Mouse (Mus musculus) ovary, adult 18-20 months (tissue): ENCODE measurements around the gene Psmd11.
A peak's percentile ranks its signal among the peaks of the same experiment; 100 is the strongest.
"Not testable (repeated sequence)": the region's sequence is repeated elsewhere in the genome, so short reads cannot be mapped to it uniquely, and the experiment has no call there.

ENCODE experiments used
- DNase-seq: peaks from one replicate; pipeline ENCODE4 v3.0.0; 2022; ENCODE audit warnings: low spot score, mixed read lengths

Gene Psmd11

DNA sequence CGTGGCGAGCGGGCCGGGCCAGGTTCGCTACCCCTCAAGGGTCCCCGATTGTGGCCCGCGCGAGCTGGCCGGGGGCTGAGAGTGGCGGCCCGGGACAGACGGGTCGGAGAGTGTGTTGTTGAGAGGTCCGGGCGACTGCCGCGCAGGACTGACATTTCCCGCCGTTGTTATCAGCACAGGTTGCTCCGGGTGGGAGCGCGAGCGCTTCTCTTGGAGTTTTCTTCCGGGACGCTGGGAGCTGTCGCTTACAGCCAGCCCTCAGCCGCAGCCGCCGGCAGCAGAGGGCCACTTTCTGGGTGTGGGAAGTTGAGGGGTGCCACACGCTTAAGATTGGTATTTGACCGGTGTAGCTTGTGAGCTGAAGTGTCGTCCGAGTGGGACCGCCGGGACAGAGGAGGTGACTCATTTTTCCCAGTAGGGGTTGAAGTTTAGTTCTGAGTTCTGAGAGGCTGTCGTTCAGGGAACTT, 627 bp downstream of the Psmd11 start:
- DNase-seq: peak; percentile 9

DNA sequence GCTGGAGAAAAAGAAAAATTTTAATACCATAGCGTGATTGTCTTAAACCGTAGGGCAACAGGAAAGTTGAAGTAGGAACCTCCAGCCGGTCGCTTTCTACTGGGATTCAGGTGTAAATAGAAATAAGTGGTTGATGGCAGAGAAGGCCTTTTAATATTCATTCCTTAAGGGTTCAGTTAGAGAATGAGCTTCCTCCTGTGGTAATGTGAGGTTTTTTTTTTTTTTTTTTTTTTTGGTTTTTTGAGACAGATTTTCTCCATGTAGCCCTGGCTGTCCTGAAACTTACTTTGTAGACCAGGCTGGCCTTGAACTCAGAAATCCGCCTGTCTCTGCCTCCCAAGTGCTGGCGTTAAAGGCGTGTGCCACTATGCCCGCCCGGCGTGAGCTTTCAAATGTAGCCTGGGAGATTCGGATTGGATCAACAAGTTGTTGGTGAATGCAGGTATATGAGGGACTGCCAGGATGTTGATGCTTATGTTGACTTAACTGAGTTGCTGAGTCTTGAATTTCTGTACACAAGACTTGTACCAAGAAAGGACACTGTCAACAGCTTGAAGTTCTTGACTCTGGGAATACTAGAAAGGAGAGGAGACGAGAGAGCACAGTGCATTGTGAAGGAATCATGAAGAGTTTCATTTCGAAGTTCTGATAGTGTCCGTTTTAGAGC, 1.2 kb downstream of the Psmd11 start:
- no peak for DNase-seq

DNA sequence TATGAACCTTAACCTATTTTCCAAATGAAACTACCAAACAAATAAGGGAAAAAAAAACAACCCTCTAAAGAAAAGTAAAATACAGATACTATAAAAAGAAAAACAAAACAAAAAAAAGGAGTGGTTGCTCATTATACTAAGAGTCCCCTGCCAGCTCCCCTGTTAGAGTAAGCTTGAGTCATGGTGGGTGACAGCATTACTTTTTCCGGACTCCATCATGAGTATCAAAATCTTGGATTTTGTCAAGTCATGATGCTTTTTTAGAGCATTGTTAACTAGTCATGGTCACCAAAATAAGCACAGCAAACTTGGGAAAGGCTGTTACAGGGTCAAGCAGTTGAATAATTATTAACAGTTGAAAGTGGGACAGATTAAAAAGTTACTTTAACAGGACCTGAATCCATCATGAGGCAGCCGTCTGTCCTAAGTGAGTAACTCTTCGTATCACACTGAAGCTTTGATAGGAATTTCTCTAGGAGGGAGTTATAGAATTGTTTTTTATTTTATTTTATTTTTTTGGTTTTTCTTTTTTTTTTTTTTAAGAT, 2.0 kb downstream of the Psmd11 start:
- no peak for DNase-seq

DNA sequence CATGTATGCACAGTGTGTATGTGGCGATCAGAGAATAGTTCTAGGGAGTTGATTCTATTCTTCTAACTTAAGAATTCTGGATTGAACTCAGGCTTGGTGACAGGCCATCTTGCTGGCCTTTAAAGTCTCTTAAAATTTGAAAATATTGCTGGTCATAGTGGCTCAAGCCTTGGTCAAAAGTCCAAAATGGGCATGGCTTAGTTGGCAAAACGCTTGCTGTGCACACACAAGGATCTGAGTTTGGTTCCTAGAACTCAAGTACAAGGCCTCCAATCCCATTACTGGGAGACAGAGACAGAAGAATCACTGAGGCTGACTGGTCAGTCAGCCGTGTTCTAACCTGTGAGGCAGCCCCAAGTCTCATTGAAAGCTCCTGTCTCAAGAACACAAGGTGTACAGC, 18.5 kb downstream of the Psmd11 start:
- no peak for DNase-seq

DNA sequence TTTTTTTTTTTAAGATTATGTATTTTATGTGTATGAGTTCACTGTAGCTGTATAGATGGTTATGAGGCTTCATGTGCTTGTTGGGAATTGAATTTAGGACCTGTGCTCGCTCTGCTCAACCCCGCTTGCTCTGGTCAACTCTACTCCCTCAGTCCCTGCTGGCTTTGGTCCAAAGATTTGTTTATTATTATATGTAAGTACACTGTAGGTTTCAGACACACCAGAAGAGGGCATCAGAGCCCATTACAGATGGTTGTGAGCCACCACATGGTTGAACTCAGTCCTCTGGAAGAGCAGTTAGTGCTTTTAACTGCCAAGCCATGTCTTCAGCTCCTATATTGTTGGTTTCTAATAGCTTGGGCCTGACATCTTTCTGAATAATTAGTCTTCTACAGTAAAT, 21.4 kb downstream of the Psmd11 start:
- DNase-seq: no peak

DNA sequence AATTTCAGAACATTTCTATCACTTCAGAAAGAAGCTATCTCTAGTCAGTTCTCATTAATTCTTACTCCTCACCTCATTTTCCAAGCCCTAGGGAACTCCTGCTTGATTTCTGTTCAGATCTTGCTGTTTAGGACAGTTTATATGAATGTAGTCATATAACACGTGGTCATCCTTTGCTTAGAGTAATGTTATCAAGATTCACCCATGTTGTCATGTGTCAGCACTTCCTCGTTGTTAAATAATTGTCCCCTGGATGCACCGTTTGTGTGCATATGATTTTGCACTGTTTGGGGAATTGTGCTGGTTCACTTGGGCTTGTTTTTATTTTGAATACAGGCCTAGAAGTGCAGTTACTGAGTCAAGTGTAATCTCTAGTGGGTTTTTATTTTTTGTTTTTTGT, 23.8 kb downstream of the Psmd11 start:
- no peak for DNase-seq

DNA sequence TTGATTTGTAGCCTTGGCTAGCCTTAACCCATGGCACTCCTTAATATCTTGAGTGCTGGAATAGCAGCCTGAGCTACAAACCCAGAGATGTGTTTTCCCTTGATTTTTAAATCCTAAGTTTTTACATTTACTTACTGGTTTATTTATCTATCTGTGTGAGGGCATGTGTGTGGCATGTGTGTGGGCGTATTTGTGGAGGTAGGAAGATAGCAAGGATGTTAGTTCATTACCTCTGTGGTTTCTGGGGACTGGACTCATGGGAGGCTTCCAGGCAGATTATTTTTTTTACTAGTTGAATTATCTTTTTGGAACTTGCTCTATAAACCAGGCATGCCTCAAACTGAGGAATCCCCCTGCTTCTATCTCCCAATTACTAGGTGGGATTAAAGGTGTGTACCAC, 24.8 kb downstream of the Psmd11 start:
- no peak for DNase-seq

DNA sequence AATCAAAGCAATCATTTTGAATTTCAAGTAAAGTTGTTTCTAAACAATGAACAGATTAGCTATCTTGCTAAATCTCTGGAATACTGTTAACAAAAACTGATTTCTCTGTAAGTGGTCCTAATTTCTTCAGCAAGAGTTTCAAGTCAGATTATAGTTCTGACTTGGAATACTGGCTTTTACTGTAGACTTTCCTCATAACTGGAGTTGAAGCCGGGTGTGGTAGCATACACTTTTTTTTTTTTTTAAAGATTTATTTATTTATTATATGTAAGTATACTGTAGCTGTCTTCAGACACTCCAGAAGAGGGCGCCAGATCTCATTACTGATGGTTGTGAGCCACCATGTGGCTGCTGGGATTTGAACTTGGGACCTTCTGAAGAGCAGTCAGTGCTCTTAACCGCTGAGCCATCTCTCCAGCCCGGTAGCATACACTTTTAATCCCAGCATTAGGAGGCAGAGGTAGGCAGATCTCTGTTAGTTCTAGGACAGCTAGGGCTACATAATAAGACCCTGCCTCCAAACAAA, 35.3 kb downstream of the Psmd11 start:
- DNase-seq: not testable (repeated sequence)

DNA sequence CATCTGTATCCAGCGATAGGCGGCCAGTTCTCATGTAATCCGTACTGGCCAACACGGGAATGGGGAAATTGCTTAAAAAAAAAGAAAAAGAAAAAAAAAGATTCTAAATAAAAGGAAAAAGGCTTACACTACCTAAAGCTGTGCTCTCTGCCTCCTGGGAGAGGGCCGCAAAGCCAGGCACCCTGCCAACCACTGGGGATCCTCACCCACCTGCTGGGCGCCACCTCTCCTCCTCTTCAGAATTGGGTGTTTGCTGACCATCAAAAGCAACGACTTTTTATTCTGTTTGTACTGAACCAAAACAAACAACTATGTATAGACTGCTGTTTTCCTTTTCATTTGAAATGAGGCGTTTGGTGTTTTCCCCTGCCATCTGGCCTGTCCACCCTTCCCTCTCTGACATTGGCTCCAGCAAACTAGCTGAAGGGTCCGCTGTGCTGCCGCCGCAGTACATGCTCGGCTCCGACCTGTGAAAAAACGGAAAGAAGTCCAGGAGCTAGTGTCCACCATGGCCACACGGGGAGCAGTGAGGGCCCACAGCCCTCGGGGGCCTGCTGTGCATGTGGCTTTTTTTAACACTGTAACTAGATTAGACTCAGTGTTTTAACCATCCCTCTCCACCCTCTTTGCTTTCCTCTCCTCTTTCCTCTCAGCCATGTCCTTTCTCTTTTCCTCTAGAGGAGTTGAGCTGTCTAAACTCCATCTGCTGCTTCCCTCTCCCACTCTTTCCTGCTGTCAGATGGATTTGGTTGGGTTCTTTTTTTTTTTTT, 43.6 kb downstream of the Psmd11 start:
- DNase-seq: no peak

DNA sequence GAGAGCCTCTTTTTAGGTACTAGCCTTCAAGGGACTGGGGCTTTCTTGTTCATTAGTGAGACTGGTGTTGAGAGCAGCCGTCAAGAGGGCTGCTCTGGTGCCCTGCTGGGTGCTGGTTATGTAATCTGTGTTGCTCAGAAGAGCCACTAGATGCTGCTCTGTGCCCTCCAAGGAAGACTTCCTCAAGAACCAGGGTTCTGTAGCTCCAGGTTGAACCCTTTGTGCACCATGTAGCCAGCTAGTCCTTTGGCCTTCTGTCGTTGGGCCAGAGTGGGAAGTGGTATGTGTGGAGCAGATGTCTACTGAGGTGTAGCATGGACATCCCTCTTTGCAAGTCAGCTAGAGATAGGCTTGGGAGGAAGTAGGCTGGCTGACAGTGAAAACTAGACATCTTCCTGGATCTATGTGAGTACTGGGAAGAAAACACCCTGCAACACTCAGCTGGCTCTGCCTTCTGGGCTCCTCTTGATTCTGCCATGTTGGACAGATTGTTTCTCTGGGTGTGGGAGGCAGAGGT, 45.8 kb downstream of the Psmd11 start:
- DNase-seq: no peak

DNA sequence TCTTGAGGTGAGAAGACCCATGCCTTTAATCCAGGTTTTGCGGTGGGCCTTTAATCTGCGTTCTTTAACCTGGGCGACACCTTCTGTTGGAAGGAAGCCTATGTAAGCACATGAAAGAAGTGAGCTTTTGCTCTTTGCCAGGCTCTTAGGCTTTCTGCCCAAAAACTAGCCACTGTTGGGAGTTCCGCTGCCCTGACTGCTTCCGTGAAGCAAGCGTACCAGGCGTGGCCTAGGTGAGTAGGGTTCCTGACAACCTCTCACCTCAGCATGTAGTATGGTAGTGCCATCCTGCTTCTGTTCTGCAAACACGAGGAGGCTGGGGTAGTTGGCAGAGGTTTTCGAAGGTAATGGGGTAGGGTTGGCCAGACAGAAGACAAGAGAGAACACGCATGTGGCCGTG, 46.4 kb downstream of the Psmd11 start:
- no peak for DNase-seq

DNA sequence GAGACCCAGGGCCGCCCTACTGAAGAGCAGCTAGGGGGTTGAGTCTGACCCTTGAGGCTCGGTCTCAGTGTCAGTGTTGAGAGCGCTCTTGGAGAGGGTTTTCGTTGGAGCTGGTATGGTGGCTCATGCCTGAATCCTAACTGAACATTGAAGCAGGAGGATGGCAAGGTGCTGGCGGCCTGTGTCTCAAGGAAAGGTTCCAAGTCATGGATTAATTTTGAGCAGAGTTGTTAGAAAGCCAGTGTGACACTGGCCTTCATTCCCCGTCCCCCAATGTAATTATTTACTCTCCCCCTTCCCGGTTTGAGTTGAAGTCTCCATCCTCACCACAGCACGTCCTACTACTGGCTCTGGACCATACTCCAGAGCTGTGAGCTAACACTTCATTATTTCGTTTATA, 47.1 kb downstream of the Psmd11 start:
- DNase-seq: no peak

DNA sequence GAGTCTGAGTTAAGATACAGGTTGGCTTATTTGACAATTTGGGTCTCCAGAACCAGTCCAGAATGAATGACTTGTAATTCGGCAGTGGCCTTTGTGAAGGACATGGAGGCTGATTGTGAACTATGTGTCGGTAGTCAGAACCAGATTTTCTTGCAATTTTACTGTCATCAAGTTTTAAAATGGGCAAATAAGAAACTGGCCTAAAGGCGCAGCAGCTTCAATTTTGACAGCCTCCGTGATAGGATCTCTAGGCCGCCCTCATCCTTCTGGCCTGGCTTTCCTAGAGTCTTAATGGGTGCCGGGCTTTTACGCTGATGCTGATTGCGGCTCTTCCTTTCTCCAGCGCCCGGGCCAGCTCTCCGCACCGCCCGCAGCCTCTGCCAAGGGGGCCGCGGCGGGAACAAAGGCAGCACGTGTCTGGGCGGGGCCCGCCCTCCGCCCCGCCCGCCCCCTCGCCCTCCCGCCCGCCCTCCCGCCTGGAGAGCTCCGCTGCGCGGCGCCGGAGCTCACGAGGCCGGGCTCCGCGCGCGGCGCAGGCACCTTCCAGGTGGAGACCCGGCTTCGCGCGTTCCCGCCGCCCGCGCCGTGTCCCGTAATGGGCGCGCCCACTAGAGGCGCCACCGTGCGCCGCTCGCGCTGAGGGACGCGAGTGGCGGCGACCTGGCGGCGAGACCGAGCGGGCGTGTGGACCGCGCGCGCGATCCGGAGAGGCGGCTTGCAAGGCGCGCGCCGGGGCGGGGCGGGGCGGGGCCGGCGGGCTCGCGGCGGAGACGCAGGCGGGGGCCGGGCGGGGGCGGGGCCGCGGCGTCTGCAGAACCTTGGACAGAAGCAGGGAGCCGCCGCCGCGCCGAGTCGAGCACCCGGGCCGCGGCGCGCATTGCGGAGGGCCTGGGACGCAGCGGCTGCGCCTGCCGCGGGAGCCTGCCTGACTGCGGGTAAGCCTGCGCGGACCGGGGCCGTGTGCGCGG, 48.1 kb downstream of the Psmd11 start, which contains the start of gene Cdk5r1:
Cdk5r1 (plus strand) TSS at position 802 of the 968 bp plus-strand sequence.
- DNase-seq: peak; percentile 77

DNA sequence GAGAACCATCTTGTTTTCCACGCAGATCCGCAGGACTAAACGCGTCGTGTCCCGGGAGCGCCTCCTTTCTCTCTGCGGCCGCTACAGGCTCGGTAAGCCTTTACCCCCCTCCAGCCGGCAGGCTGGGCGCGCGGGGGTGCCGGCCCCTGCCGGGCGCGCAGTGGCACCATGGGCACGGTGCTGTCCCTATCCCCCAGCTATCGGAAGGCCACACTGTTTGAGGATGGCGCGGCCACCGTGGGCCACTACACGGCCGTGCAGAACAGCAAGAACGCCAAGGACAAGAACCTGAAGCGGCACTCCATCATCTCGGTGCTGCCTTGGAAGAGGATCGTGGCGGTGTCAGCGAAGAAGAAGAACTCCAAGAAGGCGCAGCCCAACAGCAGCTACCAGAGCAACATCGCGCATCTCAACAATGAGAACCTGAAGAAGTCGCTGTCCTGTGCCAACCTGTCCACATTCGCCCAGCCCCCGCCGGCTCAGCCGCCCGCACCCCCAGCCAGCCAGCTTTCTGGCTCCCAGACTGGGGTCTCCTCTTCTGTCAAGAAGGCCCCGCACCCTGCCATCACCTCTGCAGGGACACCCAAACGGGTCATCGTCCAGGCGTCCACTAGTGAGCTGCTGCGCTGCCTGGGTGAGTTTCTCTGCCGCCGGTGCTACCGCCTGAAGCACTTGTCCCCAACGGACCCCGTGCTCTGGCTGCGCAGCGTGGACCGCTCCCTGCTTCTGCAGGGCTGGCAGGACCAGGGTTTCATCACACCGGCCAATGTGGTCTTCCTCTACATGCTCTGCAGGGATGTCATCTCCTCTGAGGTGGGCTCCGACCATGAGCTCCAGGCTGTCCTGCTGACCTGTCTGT, 49.2 kb downstream of the Psmd11 start:
- no peak for DNase-seq

DNA sequence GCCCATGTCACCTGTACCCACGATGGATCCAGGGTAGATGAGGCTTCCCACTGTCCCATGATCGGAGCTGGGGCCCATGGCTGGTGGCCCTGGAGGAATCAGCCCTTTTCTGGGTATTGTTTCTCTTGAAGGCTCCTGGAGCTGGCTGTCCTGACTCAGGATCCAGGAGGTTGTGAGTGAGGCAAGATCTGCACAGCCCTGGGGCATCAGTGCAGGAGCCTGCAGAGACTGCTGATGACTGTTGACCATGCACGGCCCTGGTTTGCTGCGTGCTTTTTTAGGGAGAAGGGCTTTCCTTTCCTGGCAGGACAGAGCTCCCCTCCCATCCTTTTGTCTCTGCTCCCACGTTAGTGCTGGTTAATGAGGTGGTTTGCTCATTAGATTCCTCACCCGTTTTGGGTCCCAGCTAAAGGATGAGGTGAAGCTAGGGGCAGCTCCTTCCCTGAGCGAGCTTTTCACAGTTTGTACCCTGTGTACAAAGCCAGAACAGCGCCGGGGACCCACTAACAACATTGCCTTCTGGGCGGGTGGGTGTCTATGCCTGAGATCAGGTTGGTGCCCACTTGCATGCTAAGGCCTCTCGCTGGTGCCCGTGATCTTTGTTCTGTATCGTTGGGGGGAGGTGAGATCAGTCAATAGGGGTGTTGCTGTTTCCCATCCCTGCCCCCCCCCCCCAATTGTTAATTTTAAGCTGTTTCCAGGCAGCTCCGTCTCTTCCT, 50.4 kb downstream of the Psmd11 start:
- no peak for DNase-seq

DNA sequence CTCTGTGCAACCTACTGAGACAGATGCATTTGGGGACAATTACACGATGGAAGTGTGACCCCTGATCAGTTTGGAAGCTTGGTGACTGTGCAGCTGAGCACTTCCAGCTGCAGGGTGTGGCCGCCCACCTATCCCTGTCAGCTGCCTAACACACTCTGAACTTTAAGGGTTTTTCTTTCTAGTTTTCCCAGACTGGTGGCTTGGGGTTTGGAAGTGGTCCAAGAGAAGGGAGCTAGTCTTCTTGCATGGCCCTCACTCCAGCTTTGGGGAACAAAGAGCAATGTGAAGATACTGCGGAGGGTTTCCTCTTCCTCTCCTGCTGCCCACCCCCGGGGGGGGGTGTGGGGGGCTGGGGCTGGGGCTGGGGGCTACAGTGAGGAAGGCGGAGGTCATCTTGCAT, 51.0 kb downstream of the Psmd11 start:
- DNase-seq: no peak

DNA sequence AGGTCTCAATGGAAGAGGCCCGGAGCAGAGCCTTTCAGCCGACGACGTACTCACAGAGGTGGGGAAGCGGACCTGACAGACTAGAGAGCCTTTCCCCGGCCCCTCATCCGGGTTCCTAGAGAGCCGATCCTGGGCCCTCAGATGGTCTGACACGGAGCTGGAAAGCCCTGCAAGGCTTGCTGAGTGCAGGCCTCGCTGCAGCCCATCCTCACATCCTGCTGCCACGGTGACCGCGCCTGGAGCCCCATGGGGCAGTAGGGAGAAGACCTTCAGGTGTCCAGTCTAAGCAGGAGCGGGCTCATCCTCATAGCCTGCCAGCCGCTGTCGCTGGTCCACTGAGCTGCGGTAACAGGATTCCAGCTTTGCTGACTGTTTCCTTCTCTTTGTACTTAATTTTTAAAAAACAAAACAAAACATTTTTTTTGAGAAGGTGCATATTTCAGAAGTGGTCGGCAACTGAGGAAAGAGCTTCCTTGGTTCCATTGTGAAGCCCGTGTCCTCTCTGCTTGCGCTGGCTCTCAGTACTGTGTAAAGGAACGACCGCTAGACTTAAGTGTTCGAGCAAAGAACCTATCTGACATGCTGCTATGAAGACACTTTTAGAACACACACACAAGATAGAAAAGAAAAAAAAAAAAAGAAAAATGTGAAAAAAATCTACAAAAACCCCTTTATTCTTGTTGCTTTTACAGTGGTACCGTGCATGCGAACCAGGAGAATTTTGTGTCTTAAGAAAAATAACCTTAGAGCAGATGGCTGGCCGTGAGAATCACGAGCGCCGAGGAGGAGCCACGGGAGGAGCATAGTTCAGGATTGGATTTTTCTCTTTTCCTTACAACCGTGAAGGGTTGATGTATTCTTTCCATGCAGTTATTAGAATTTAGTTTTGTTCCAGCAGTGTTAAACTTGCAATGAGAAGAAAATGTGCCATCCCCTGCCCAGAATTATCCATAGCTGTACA, 51.8 kb downstream of the Psmd11 start:
- DNase-seq: no peak

DNA sequence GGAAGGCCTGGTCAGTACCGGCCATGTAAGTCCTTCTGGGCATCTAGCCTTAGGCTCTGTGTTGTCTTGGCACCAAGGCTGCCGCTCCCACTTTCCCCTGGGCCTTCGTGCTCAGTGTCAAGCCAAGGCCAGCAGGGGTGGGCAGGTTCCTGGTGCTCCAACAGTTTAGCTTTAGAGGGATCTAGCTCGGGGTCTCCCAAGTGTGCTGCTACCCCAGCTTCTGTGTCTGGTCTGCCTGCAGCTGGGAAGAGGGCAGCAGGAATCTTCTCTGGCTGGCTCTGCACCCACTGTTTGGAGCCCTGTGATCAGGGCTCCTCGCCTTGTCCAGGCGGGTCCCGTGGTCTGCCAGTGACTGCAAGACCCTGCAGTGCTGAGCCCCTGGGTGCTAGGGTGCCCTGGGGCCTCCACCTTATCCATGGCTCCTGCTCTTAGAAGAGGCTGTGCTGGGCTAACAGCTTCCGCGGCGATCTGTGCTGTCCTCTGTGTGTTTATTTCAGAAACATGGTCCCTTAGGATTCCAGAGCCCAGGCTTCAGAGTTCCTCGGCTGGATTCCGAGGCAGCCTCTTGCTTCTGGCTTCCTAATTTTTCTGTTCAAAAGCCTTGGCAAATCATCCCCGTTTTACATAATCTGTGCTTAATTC, 53.1 kb downstream of the Psmd11 start:
- no peak for DNase-seq
